Mouse (Mus musculus): ENCODE results near the gene Slc6a9.

Slc6a9 gene

DNA sequence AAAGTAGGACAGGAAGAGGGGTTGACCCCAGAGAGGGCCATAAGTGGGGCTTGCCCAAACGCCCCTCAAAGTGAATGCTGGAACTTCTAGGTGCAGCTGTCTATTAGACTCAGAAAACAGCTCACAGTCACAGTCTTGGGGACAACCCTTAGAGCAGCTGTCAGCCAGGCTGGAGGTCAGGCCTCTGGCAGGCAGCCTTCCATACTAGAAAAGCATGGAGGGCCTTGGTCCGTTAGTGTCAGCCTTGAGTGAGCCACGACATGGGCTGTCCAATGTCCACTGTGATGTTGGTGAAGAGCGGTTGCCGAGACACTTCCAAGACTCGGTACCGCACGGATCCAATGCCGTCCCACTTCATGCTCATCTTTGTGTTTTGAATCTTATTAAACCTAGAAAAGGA lies 39.3 kb downstream of the Slc6a9 start:
- DNase-seq (ENCODE audit: low read depth, low spot score) = no peak

- no peak for DNase-seq (ENCODE audit: low read depth, low spot score)
Measured at GRCm38 (mm10) chr4:117878301-117878700, 44.0 kb downstream of the Slc6a9 start.

DNA sequence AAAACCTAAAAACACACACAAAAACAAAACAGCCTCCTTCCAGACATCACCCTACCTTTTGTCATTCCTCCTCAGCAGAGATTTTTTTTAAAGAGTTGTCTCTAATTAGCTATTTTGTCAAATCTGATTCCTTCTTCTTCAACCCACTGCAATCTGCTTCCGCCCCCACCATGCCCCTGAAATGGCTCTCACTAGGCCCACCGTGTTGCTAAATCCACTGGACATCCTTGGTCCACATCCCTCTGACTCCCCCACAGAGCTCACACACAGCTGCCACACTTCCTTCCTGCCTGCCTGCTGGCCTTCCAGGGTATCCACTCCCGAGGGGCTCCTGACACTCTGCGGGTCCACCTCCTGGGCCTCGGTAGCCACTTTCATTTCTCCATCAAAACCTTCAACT lies 44.4 kb downstream of the Slc6a9 start:
- DNase-seq (ENCODE audit: low read depth, low spot score) = no peak

- no peak for DNase-seq (ENCODE audit: low read depth, low spot score)
Measured at GRCm38 (mm10) chr4:117882701-117883691, 48.7 kb downstream of the Slc6a9 start, which contains the start of gene B4galt2. Gene B4galt2 (minus strand): TSS chr4:117883487.

DNA sequence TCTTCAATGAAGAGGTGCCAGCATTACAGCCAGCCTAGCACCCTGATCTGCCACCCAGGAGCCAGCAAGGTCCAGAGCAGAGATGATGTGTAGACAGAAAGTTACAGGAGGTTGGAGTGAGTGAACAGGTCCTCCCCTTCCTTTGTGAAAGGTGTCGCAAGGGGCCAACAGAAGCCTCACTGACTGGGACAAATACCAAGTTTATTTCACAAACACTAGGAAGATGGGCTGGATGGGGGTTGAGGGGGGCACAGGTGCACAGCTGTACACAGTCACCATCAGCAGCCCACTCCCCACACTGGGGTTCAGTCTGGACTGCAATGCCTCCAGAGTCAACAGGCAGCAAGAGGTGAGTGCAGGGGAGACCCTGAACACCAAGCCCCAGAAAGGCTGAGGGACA lies 49.8 kb downstream of the Slc6a9 start:
- DNase-seq (ENCODE audit: low read depth, low spot score) = no peak

GRCm38 (mm10) chr4:117885093-117885492 lies 50.8 kb downstream of the Slc6a9 start:
- DNase-seq (ENCODE audit: low read depth, low spot score) = no peak

DNA sequence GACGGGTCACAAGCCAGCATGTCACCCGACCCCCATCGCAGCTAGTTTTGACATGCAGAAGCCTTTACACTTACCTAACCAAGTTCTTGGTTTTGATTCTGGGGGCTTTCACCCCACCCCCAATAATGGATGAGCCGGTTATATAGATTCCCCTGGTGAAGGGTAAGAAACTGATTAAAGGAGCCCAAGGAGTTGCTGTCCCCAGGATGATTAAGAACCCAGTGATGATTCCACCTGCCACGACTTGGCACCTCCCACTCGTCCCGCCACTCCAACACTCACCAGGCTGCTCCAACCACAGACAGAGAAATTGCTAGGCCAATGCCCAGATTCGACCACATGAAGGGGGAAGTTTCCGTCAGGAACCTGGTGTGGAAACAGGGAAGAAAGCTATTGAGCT lies 51.7 kb downstream of the Slc6a9 start:
- DNase-seq (ENCODE audit: low read depth, low spot score) = no peak

- no peak for DNase-seq (ENCODE audit: low read depth, low spot score)
Measured at GRCm38 (mm10) chr4:117886644-117887043, 52.3 kb downstream of the Slc6a9 start.

DNA sequence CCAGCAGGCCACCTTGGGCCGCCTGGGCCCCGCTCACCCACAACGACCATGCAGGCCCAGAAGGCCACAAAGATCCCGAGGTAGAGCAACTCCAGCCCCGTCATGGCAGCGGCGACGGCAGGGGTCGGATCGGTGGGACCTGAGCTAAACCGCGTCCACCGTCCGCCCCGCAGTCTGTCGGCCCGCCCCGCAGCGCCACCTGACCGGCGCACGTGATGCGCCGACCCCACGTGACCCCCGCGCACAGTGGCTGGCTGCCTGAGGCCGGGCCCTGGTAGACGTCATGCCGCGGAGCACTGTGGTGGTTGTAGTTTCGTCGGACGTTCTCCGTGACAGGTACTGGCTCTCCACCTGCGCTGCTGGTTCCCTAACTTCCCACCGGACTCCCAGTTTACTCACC lies 52.8 kb downstream of the Slc6a9 start, which contains the start of gene Atp6v0b:
Atp6v0b (minus strand) TSS at position 201 of the 400 bp plus-strand sequence.
- DNase-seq (ENCODE audit: low read depth, low spot score) = peak; percentile 78

- no peak for DNase-seq (ENCODE audit: low read depth, low spot score)
Measured at GRCm38 (mm10) chr4:117887920-117888319, 53.6 kb downstream of the Slc6a9 start.

GRCm38 (mm10) chr4:117889471-117889870 lies 55.2 kb downstream of the Slc6a9 start:
- DNase-seq (ENCODE audit: low read depth, low spot score) = no peak

DNA sequence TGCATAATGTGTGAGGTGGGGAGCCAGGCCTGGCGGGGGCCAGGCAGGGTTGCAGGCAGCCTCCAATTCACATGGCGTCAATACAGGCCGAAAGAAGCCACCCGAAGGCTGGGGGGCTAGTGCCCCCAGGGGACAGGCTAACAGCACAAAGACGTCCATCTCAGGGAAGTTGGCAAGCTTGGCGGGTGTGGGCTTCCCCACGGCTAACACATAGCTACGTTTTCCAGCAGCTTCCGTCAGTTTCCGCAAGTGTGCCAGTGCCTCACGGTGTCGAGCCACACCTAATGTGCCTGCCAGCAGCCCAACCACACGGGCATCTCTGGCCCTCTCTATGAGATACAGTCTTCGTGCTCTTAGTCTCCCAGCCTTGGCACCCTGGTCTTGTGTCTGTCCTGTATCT lies 55.7 kb downstream of the Slc6a9 start:
- no peak for DNase-seq (ENCODE audit: low read depth, low spot score)

DNA sequence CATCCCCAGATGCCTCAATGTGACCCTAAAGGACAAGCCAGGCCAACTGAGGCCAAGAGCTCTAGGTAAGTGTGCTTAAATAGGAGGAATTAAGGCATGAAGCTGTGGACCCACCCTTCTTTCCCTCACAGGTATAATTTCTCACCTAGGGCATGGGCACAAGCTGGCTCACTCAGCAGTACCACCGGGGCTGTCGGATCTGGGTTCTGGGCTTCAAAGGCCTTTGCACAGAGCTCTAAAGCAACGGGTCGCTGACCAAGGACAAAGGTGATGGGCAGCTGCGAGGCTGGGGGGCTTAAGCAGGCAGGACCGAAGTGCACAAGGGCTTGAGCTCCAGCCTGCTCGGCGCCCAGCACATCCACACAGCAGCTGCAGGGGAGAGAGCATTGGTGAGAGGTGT lies 56.4 kb downstream of the Slc6a9 start:
- no peak for DNase-seq (ENCODE audit: low read depth, low spot score)

GRCm38 (mm10) chr4:117891738-117892161 lies 57.4 kb downstream of the Slc6a9 start, which contains the start of gene Dph2:
Gene Dph2 (minus strand): TSS chr4:117892032.
- peak; percentile 86 for DNase-seq (ENCODE audit: low read depth, low spot score)

DNA sequence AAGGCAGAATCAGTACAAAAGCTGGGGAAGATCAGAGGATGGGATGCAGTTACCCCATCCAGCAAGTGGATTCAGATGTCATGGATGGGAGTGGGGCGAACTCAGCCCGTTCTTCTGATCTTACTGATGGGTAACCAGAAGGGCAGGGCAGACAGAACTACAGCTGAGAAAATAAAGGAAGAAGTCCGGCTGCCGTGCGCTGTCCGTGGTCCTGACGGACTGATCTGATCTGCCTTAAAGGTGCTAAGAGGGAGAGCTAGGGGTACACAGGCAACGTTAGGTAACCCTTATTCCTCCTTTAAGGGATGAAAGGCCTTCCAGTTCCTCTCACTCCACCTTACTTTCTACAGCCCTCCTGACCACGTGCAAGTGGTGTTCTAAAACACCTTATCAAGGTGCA lies 59.1 kb downstream of the Slc6a9 start:
- DNase-seq (ENCODE audit: low read depth, low spot score) = no peak

- DNase-seq (ENCODE audit: low read depth, low spot score) = no peak
Measured at GRCm38 (mm10) chr4:117894601-117895000, 60.3 kb downstream of the Slc6a9 start.

DNA sequence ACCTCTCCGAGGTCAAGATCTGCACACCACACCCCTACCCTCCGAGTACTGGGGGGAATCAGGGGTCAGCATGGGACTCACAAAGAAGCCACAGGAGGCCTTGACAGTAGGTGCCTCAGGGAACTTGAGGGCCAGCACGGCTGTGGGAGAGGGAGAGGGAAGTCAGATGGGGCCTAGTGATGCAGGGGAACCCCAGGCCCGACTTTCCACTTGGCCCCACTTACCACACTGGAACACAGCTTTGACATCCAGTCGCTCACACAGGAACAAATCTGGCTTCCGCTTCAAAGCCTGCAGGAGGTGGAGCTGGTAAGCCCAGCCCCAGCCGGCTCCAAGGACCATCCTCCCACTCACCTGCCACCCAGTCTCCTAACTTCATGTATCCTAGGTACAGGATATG lies 61.0 kb downstream of the Slc6a9 start:
- no peak for DNase-seq (ENCODE audit: low read depth, low spot score)

- no peak for DNase-seq (ENCODE audit: low read depth, low spot score)
Measured at GRCm38 (mm10) chr4:117896031-117896430, 61.7 kb downstream of the Slc6a9 start.

GRCm38 (mm10) chr4:117898111-117898510 lies 63.8 kb downstream of the Slc6a9 start:
- no peak for DNase-seq (ENCODE audit: low read depth, low spot score)

DNA sequence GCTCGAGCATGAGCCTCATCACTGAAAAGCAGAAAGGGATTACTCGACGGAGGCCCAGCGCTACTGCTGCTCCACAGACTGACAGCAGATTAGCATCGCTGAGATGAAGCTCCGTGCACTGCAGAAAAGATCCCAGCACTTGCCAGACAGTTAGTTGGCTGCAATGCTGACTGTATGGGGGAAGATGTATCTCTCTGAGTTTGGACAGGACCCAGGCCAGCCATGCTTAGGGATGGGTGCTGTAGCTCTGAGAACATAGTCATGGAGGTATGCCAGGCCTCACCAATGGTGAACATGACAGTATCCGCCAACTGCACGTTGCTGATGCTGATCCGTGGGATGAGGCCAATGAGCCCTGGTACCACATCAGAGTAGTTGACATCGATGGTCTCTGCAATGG lies 69.8 kb downstream of the Slc6a9 start:
- DNase-seq (ENCODE audit: low read depth, low spot score) = no peak

- DNase-seq (ENCODE audit: low read depth, low spot score) = no peak
Measured at GRCm38 (mm10) chr4:117904761-117905160, 70.5 kb downstream of the Slc6a9 start.

- no peak for DNase-seq (ENCODE audit: low read depth, low spot score)
Measured at GRCm38 (mm10) chr4:117906196-117906595, 71.9 kb downstream of the Slc6a9 start.

DNA sequence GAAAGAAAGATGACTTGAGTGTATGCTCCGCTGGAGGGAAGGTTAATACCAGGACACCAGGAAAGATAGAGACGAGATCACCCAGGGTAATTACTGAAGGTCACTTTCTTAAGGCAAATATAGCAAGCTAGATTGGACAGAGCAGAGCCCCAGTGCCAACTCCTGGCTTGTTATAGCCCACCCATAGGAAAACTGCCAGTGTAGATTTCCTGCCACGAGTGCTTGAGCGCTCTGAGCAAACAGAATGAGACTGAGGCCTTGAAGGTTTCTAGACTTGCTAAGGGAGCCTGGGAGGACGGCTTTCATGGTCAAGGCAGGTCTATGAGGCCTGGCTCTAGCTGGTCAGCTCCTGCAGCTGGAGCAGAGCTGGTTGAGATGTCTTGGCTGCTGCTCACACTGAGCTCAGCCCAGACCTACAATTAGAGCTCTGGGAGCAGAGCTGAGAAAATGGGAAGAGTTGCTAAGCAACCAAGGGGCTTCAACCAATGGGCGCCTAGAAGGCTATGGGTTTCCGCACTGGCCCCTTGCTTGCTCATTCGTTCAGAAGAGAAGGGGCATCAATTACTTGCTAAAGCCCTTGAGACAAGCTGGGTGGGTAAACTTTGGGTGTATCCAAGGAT lies 74.6 kb downstream of the Slc6a9 start:
- DNase-seq (ENCODE audit: low read depth, low spot score) = no peak

Measured in retina, adult 2 months (tissue).